Mouse (Mus musculus) erythroblast, embryonic 14.5 days (primary cell): Measurements from ENCODE around the gene Mpp4. TPM values are rescaled to one million over a fixed set of nuclear protein-coding genes. Genes with fewer than 3 reads are reported as not detected.

Source experiments
- H3K27me3 ChIP-seq: 2 replicates; pipeline ENCODE4 v1.6.1; 2012; ENCODE audit warnings: inconsistent platforms; ENCODE audit not compliant: control insufficient read depth
- H3K36me3 ChIP-seq: 2 replicates; pipeline ENCODE4 v1.6.1; 2012; ENCODE audit warnings: mild to moderate bottlenecking, inconsistent platforms; ENCODE audit not compliant: control insufficient read depth
- H3K4me1 ChIP-seq: 2 replicates; pipeline ENCODE4 v1.6.1; 2012; ENCODE audit warnings: inconsistent platforms; ENCODE audit not compliant: control insufficient read depth
- H3K4me3 ChIP-seq: replicated peaks from 2 replicates; pipeline ENCODE3; 2012; ENCODE audit warnings: moderate library complexity, mild to moderate bottlenecking, inconsistent platforms
- H3K9me3 ChIP-seq: 2 replicates; pipeline ENCODE4 v1.6.1; 2012; ENCODE audit warnings: low read length, inconsistent platforms, mixed read lengths; ENCODE audit not compliant: control insufficient read depth
- GATA1 ChIP-seq: IDR thresholded peaks from 2 replicates; pipeline ENCODE4 v1.6.1; 2012; ENCODE audit warnings: low read length, inconsistent platforms, mixed read lengths
- TAL1 ChIP-seq: IDR thresholded peaks from 3 replicates; pipeline ENCODE4 v1.6.1; 2012; ENCODE audit warnings: low read length, inconsistent platforms, mixed read lengths
- polyA plus RNA-seq: library from polyadenylated mRNA; stranded (reverse); fragments of >175 nt; gene quantifications from 2 replicates; pipeline ENCODE4 v1.2.3, GENCODE M21; 2012

The Mpp4 gene
- polyA plus RNA-seq = 0.03 and 0.04 TPM in 2 replicates

GRCm38 (mm10) chr1:59163030-59163461 lies at the start of gene Mpp4:
Mpp4 (minus strand) TSS chr1:59163389.
- no peaks in the 10 kb centered on the region for H3K27me3 ChIP-seq
- H3K36me3 ChIP-seq = peaks cover 34% of the 10 kb centered on the region
- no peak for TF ChIP-seq GATA1
- TF ChIP-seq TAL1 = no peak
- H3K4me3 ChIP-seq = no peak within 1 kb of the TSS
- H3K4me1 ChIP-seq = no peaks in the 10 kb centered on the region
- H3K9me3 ChIP-seq = no peaks in the 10 kb centered on the region

GRCm38 (mm10) chr1:59212951-59213350 lies 49.8 kb upstream of the Mpp4 start:
- no peak overlapping the region for H3K4me3 ChIP-seq
- no peaks in the 10 kb centered on the region for H3K9me3 ChIP-seq
- TF ChIP-seq TAL1 = no peak
- no peak for TF ChIP-seq GATA1
- H3K4me1 ChIP-seq = no peaks in the 10 kb centered on the region
- H3K36me3 ChIP-seq = peaks cover 51% of the 10 kb centered on the region
- no peaks in the 10 kb centered on the region for H3K27me3 ChIP-seq

DNA sequence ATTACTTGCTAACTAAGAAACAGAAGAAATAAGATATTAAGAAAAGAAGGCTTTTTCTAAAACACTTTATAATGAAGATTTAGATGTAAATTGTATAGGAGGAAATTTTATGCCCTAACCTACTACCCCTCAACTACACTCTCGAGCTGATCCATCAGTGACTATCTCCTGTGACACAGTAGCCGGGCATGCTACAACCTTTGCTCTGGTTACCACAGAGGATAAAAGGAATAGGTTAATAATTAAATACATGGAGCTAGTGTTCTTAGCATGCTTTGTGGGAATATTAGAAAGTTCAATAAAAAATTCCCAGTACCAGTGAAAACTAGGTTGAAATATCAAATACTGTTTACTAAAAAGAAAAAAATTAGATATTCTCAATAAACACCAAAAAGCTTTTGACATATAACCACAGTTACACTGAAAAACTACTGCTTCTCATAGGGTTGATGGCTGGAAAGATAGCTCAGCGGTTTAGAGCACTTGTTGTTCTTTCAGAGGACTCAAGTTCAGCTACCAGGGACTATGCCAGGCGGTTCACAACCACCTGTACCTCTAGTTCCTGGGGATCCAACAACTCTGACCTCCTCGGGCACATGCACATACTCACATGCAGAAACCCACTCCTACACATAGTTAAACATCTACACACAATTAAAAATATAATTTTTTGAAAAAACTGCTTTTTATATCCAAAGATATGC lies 49.0 kb upstream of the Mpp4 start:
- H3K4me3 ChIP-seq = no peak overlapping the region
- no peaks in the 10 kb centered on the region for H3K4me1 ChIP-seq
- H3K9me3 ChIP-seq = no peaks in the 10 kb centered on the region
- no peak for TF ChIP-seq TAL1
- TF ChIP-seq GATA1 = no peak
- H3K36me3 ChIP-seq = peaks cover 50% of the 10 kb centered on the region
- H3K27me3 ChIP-seq = no peaks in the 10 kb centered on the region

DNA sequence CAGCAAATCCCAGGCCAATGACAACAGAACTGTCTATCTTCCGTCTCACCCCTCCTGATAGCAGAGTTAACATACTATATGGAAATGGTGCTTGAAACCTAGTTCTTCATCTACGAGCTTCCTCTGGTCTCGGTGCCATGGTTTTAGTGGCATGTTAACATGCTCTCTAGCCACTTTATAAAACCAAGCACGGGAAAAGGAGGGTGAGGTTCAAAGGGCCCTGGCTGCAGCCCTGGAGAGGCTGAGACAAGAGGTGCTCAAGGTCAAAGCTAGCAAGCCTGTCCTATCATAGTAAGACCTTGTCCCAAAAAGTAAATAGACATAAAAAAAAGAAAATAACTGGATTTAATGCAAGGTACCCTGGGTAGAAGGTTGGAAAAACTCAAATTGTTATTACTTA lies 48.5 kb upstream of the Mpp4 start:
- Histone ChIP-seq H3K4me1 (no peaks in the 10 kb centered on the region), H3K36me3 (peaks cover 51% of the 10 kb centered on the region), H3K27me3 (no peaks in the 10 kb centered on the region), H3K4me3 (no peak overlapping the region), H3K9me3 (no peaks in the 10 kb centered on the region)
- TF ChIP-seq TAL1 = no peak
- no peak for TF ChIP-seq GATA1

GRCm38 (mm10) chr1:59208331-59208730 lies 45.1 kb upstream of the Mpp4 start:
- H3K4me1 ChIP-seq = no peaks in the 10 kb centered on the region

GRCm38 (mm10) chr1:59204489-59204888 lies 41.3 kb upstream of the Mpp4 start:
- H3K9me3 ChIP-seq = no peaks in the 10 kb centered on the region
- no peaks in the 10 kb centered on the region for H3K4me1 ChIP-seq
- H3K4me3 ChIP-seq = no peak overlapping the region
- TF ChIP-seq TAL1 (no peak), GATA1 (no peak)
- no peaks in the 10 kb centered on the region for H3K27me3 ChIP-seq
- H3K36me3 ChIP-seq = peaks cover 54% of the 10 kb centered on the region

More at GRCm38 (mm10) chr1:59208331-59208730, 45.1 kb upstream of the Mpp4 start:
- no peak overlapping the region for H3K4me3 ChIP-seq
- H3K9me3 ChIP-seq = no peaks in the 10 kb centered on the region
- H3K36me3 ChIP-seq = peaks cover 41% of the 10 kb centered on the region
- H3K27me3 ChIP-seq = no peaks in the 10 kb centered on the region
- TF ChIP-seq TAL1 (no peak), GATA1 (no peak)

DNA sequence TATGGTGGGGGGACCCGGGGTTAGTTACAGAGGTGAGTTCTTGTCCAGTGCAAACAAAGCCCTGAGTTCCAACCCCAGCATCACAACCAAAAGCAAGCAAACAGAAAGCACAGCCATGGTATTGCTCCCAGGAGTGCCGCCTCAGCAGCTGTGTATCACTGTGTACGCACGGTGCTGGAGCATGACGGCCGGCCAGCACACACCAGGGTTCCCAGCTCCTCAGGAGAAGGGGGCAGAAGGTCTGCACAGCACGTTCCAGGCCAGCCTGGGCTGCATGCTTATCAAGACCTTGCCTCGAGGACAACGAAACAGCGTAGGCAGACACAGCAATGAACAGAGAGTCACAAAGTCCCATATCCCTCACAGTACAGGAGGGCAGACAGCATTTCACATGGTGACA lies 39.2 kb upstream of the Mpp4 start:
- Histone ChIP-seq H3K4me3 (no peak overlapping the region), H3K4me1 (no peaks in the 10 kb centered on the region), H3K36me3 (peaks cover 53% of the 10 kb centered on the region), H3K9me3 (no peaks in the 10 kb centered on the region), H3K27me3 (no peaks in the 10 kb centered on the region)
- TF ChIP-seq GATA1 = no peak
- no peak for TF ChIP-seq TAL1

- TF ChIP-seq TAL1 (no peak), GATA1 (no peak)
- H3K36me3 ChIP-seq = peaks cover 55% of the 10 kb centered on the region
- no peak overlapping the region for H3K4me3 ChIP-seq
- no peaks in the 10 kb centered on the region for H3K27me3 ChIP-seq
- H3K4me1 ChIP-seq = no peaks in the 10 kb centered on the region
- no peaks in the 10 kb centered on the region for H3K9me3 ChIP-seq
Observed at GRCm38 (mm10) chr1:59201561-59201960, 38.4 kb upstream of the Mpp4 start.

DNA sequence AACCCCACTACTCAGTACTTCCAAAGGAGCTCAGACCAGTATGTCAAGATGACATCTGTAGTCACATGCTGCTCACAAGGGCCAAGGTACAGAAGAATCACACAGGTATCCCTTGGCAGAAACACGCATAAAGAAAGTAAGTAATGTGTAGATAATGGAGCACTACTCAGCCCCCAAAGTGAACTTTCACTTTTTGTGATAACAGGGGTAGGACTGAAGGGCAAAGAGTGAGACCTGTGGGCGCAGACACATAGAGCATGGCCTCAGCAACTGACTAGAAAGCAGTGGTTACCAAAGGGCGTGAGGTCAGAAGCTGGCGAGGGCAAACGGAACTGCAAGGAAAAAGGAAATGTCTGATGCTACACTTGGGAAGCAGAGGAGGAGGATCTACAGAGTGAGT lies 37.8 kb upstream of the Mpp4 start:
- H3K9me3 ChIP-seq = no peaks in the 10 kb centered on the region
- H3K36me3 ChIP-seq = peaks cover 61% of the 10 kb centered on the region
- TF ChIP-seq TAL1 = no peak
- TF ChIP-seq GATA1 = no peak
- H3K4me1 ChIP-seq = no peaks in the 10 kb centered on the region
- H3K27me3 ChIP-seq = no peaks in the 10 kb centered on the region
- H3K4me3 ChIP-seq = no peak overlapping the region
